Mouse (Mus musculus): ENCODE data around the gene Sparcl1. TPM values are rescaled to one million over a fixed set of nuclear protein-coding genes. Genes with fewer than 3 reads are reported as not detected.

Gene Sparcl1
- polyA plus RNA-seq, 2 experiments: 63.9 to 68.4 TPM

- no peaks in the 10 kb centered on the region for H3K9me3 ChIP-seq (ENCODE audit: control insufficient read depth, low read length)
- peaks cover 15% of the 10 kb centered on the region for H3K4me1 ChIP-seq (ENCODE audit: control insufficient read depth, insufficient read depth, low read length)
- peak overlapping the region; percentile 72 for H3K4me3 ChIP-seq (replicated peaks; ENCODE audit: low read length)
- ATAC-seq (ENCODE audit: low FRiP score, low read depth): no peak
- H3K9ac ChIP-seq (ENCODE audit: low read depth, low read length, severe bottlenecking): peak overlapping the region; percentile 83
- peaks cover 12% of the 10 kb centered on the region for H3K36me3 ChIP-seq (ENCODE audit: control insufficient read depth, insufficient read depth, low read length)
- WGBS: 4% methylated on average over 19 of the region's 19 CpGs
- peak overlapping the region; percentile 70 for H3K27ac ChIP-seq (replicated peaks; ENCODE audit: low read depth, low read length)
- TF ChIP-seq POLR2A (IDR thresholded peaks at IDR 0.05; ENCODE audit: borderline replicate concordance, extremely low read depth, insufficient read depth, insufficient read length): no peak
- no peaks in the 10 kb centered on the region for H3K27me3 ChIP-seq (ENCODE audit: control insufficient read depth, insufficient read depth, low read length)
- DNase-seq (ENCODE audit: low spot score): no peak
- peak overlapping the region; percentile 62 for H3K4me2 ChIP-seq (replicated peaks; ENCODE audit: low read depth, low read length, severe bottlenecking)
These were observed 66.1 kb downstream of the Sparcl1 start for GRCm38 (mm10) chr5:104047200-104048105.

- H3K27ac ChIP-seq (replicated peaks; ENCODE audit: low read depth, low read length): peak within 1 kb of the TSS; percentile 70
- ATAC-seq (ENCODE audit: low FRiP score, low read depth) (peak; percentile 98), DNase-seq (ENCODE audit: low spot score) (peak; percentile 94)
- peaks cover 11% of the 10 kb centered on the region for H3K36me3 ChIP-seq (ENCODE audit: control insufficient read depth, insufficient read depth, low read length)
- TF ChIP-seq POLR2A (IDR thresholded peaks at IDR 0.05; ENCODE audit: borderline replicate concordance, extremely low read depth, insufficient read depth, insufficient read length): no peak; the same call in 1 of the 2 replicates
- peak within 1 kb of the TSS; percentile 72 for H3K4me3 ChIP-seq (replicated peaks; ENCODE audit: low read length)
- H3K27me3 ChIP-seq (ENCODE audit: control insufficient read depth, insufficient read depth, low read length): no peaks in the 10 kb centered on the region
- H3K4me2 ChIP-seq (replicated peaks; ENCODE audit: low read depth, low read length, severe bottlenecking): peak within 1 kb of the TSS; percentile 62
- peak within 1 kb of the TSS; percentile 83 for H3K9ac ChIP-seq (ENCODE audit: low read depth, low read length, severe bottlenecking)
- WGBS: 5% methylated on average over 79 of the region's 90 CpGs
- H3K4me1 ChIP-seq (ENCODE audit: control insufficient read depth, insufficient read depth, low read length): peaks cover 15% of the 10 kb centered on the region
- no peaks in the 10 kb centered on the region for H3K9me3 ChIP-seq (ENCODE audit: control insufficient read depth, low read length)
These were observed 67.0 kb downstream of the Sparcl1 start, which contains the start of gene Nudt9 for GRCm38 (mm10) chr5:104046256-104047199. Gene Nudt9, plus strand, starts transcription at chr5:104046306.

GRCm38 (mm10) chr5:104043704-104044103 lies 69.8 kb downstream of the Sparcl1 start:
- H3K4me2 ChIP-seq (replicated peaks; ENCODE audit: low read depth, low read length, severe bottlenecking): no peak overlapping the region
- H3K9me3 ChIP-seq (ENCODE audit: control insufficient read depth, low read length): no peaks in the 10 kb centered on the region
- H3K27ac ChIP-seq (replicated peaks; ENCODE audit: low read depth, low read length): 0 out of 2 replicates have a peak overlapping the region, but pooled peaks have one; percentile 26
- TF ChIP-seq POLR2A (IDR thresholded peaks at IDR 0.05; ENCODE audit: borderline replicate concordance, extremely low read depth, insufficient read depth, insufficient read length): no peak
- H3K4me3 ChIP-seq (replicated peaks; ENCODE audit: low read length): no peak overlapping the region
- no peaks in the 10 kb centered on the region for H3K36me3 ChIP-seq (ENCODE audit: control insufficient read depth, insufficient read depth, low read length)
- H3K27me3 ChIP-seq (ENCODE audit: control insufficient read depth, insufficient read depth, low read length): no peaks in the 10 kb centered on the region
- DNase-seq (ENCODE audit: low spot score) (no peak), ATAC-seq (ENCODE audit: low FRiP score, low read depth) (no peak)
- 40% methylated on average over 2 of the region's 2 CpGs for WGBS
- no peak overlapping the region for H3K9ac ChIP-seq (ENCODE audit: low read depth, low read length, severe bottlenecking)
- peaks cover 15% of the 10 kb centered on the region for H3K4me1 ChIP-seq (ENCODE audit: control insufficient read depth, insufficient read depth, low read length)

- Histone ChIP-seq H3K4me1 (ENCODE audit: control insufficient read depth, insufficient read depth, low read length) (peaks cover 10% of the 10 kb centered on the region), H3K9ac (ENCODE audit: low read depth, low read length, severe bottlenecking) (no peak overlapping the region), H3K4me2 (replicated peaks; ENCODE audit: low read depth, low read length, severe bottlenecking) (no peak overlapping the region), H3K27ac (replicated peaks; ENCODE audit: low read depth, low read length) (no peak overlapping the region), H3K36me3 (ENCODE audit: control insufficient read depth, insufficient read depth, low read length) (no peaks in the 10 kb centered on the region), H3K4me3 (replicated peaks; ENCODE audit: low read length) (no peak overlapping the region), H3K27me3 (ENCODE audit: control insufficient read depth, insufficient read depth, low read length) (no peaks in the 10 kb centered on the region), H3K9me3 (ENCODE audit: control insufficient read depth, low read length) (no peaks in the 10 kb centered on the region)
- WGBS: 88% methylated on average over 2 of the region's 2 CpGs
- DNase-seq (ENCODE audit: low spot score) (no peak), ATAC-seq (ENCODE audit: low FRiP score, low read depth) (no peak)
- no peak for TF ChIP-seq POLR2A (IDR thresholded peaks at IDR 0.05; ENCODE audit: borderline replicate concordance, extremely low read depth, insufficient read depth, insufficient read length)
These were observed 70.6 kb downstream of the Sparcl1 start for GRCm38 (mm10) chr5:104042906-104043305.

Data from limb, embryonic 14.5 days (tissue).